Mouse (Mus musculus) liver, adult 2 months (tissue): ENCODE data around the gene Borcs5. TPM values are rescaled to one million over a fixed set of nuclear protein-coding genes. Genes with fewer than 3 reads are reported as not detected.
A peak's percentile ranks its signal among the peaks of the same experiment; 100 is the strongest.

Experiments used
- DNase-seq: peaks from one replicate; pipeline ENCODE4 v3.0.0-alpha.2; 2011; ENCODE audit warnings: low read depth, low spot score; ENCODE audit errors: extremely low read depth
- H3K27ac ChIP-seq: fragments of 200-500 bp; replicated peaks from 2 replicates; pipeline ENCODE4 v1.5.1; 2012; ENCODE audit warnings: low read depth, mild to moderate bottlenecking, control low read depth, inconsistent platforms, low read length; ENCODE audit not compliant: insufficient read depth
- H3K27me3 ChIP-seq: fragments of 200-500 bp; 2 replicates; pipeline ENCODE4 v1.6.1; 2012; ENCODE audit warnings: mild to moderate bottlenecking, moderate library complexity, low read length, inconsistent platforms; ENCODE audit not compliant: control insufficient read depth, insufficient read depth
- H3K36me3 ChIP-seq: fragments of 200-500 bp; 2 replicates; pipeline ENCODE4 v1.6.1; 2012; ENCODE audit warnings: low read length, inconsistent platforms; ENCODE audit not compliant: control insufficient read depth, insufficient read depth
- H3K4me1 ChIP-seq: fragments of 200-500 bp; 2 replicates; pipeline ENCODE4 v1.6.1; 2011; ENCODE audit warnings: low read length; ENCODE audit not compliant: control insufficient read depth, insufficient read depth
- H3K4me3 ChIP-seq: fragments of 200-500 bp; 2 replicates; pipeline ENCODE4 v1.5.1; 2011; ENCODE audit warnings: low read depth, mild to moderate bottlenecking, control low read depth, low read length, moderate library complexity; ENCODE audit not compliant: insufficient read depth
- H3K79me2 ChIP-seq: fragments of 200-500 bp; 2 replicates; pipeline ENCODE4 v1.6.1; 2012; ENCODE audit warnings: inconsistent platforms, mild to moderate bottlenecking, low read length, moderate library complexity; ENCODE audit not compliant: control insufficient read depth, insufficient read depth
- H3K9ac ChIP-seq: fragments of 200-500 bp; 2 replicates; pipeline ENCODE4 v1.6.1; 2012; ENCODE audit warnings: low read depth, mild to moderate bottlenecking, control low read depth, inconsistent platforms, low read length
- CTCF ChIP-seq: fragments of 200-500 bp; IDR thresholded peaks from 2 replicates; pipeline ENCODE4 v1.5.1; 2011; ENCODE audit warnings: low read depth, low read length, control low read depth
- POLR2A ChIP-seq: fragments of 200-500 bp; IDR thresholded peaks from 2 replicates; pipeline ENCODE4 v1.6.1; 2011; ENCODE audit warnings: low read length, control low read depth; ENCODE audit not compliant: insufficient read depth; ENCODE audit errors: extremely low read depth
- WGBS: fragments of 180-500 bp; shearing (Covaris S2); methylation state at CpG from one replicate; pipeline ENCODE4 v1.1.7; 2018; 5-methylcytosine and 5-hydroxymethylcytosine counted together
- polyA plus RNA-seq: library from polyadenylated mRNA; depleted of rRNA; stranded (reverse); fragments of >200 nt; gene quantifications from 2 replicates; pipeline ENCODE4 v1.2.3, GENCODE M21; 2012; rRNA removed
- total RNA-seq: library from RNA; depleted of rRNA; stranded (reverse); fragments of >200 nt; gene quantifications from 2 replicates; pipeline ENCODE4 v1.2.3, GENCODE M21; 2014; rRNA removed

The Borcs5 gene
- total and polyA plus RNA-seq, 2 experiments = 5.7 to 11.5 TPM

- Histone ChIP-seq H3K9ac (no peak overlapping the region), H3K4me3 (no peak overlapping the region), H3K27ac (peak overlapping the region; percentile 38; the same call in 1 of the 2 replicates), H3K36me3 (peaks cover 5% of the 10 kb centered on the region; the same call in 1 of the 2 replicates), H3K4me1 (peaks cover 7% of the 10 kb centered on the region; the same call in 1 of the 2 replicates), H3K27me3 (no peaks in the 10 kb centered on the region), H3K79me2 (peaks cover 14% of the 10 kb centered on the region)
- DNase-seq = no peak
- WGBS = 68% methylated on average over 5 of the region's 5 CpGs
- no peak for TF ChIP-seq POLR2A
- TF ChIP-seq CTCF = no peak
Observed at GRCm38 (mm10) chr6:134751883-134752647, 112.8 kb downstream of the Borcs5 start.

- Histone ChIP-seq H3K36me3 (peaks cover 6% of the 10 kb centered on the region; the same call in 1 of the 2 replicates), H3K4me1 (peaks cover 7% of the 10 kb centered on the region; the same call in 1 of the 2 replicates), H3K27ac (no peak overlapping the region), H3K79me2 (peaks cover 13% of the 10 kb centered on the region), H3K4me3 (no peak overlapping the region), H3K9ac (no peak overlapping the region), H3K27me3 (no peaks in the 10 kb centered on the region)
- TF ChIP-seq POLR2A (no peak), CTCF (no peak)
- DNase-seq = no peak
- WGBS = 79% methylated on average over 4 of the region's 4 CpGs
Observed at GRCm38 (mm10) chr6:134753412-134753811, 114.1 kb downstream of the Borcs5 start.

GRCm38 (mm10) chr6:134753858-134754257 is 114.5 kb downstream of the Borcs5 start:
- 97% methylated on average over 11 of the region's 11 CpGs for WGBS
- peaks cover 7% of the 10 kb centered on the region; the same call in 1 of the 2 replicates for H3K4me1 ChIP-seq
- H3K9ac ChIP-seq = no peak overlapping the region
- DNase-seq = no peak
- no peak overlapping the region for H3K27ac ChIP-seq
- peaks cover 12% of the 10 kb centered on the region for H3K79me2 ChIP-seq
- no peak for TF ChIP-seq POLR2A
- TF ChIP-seq CTCF = no peak
- H3K36me3 ChIP-seq = peaks cover 7% of the 10 kb centered on the region; the same call in 1 of the 2 replicates
- no peaks in the 10 kb centered on the region for H3K27me3 ChIP-seq
- no peak overlapping the region for H3K4me3 ChIP-seq

- no peak for DNase-seq
- peaks cover 3% of the 10 kb centered on the region; the same call in 1 of the 2 replicates for H3K79me2 ChIP-seq
- H3K4me3 ChIP-seq = no peak overlapping the region
- peaks cover 9% of the 10 kb centered on the region; the same call in 1 of the 2 replicates for H3K36me3 ChIP-seq
- H3K4me1 ChIP-seq = peaks cover 7% of the 10 kb centered on the region; the same call in 1 of the 2 replicates
- no peak overlapping the region for H3K27ac ChIP-seq
- no peak for TF ChIP-seq POLR2A
- no peak for TF ChIP-seq CTCF
- H3K27me3 ChIP-seq = no peaks in the 10 kb centered on the region
- 92% methylated on average over 4 of the region's 4 CpGs for WGBS
- no peak overlapping the region for H3K9ac ChIP-seq
Observed at GRCm38 (mm10) chr6:134756058-134756457, 116.7 kb downstream of the Borcs5 start.

Other genes with a start within 250 kb of the Borcs5 start
- gene Bcl2l14, start 243.2 kb upstream of the Borcs5 start, total RNA-seq = 0.37 and 0.54 TPM in 2 replicates
- 0.14 TPM in 1 of 2 replicates, not detected in the other for gene Bcl2l14, start 243.2 kb upstream of the Borcs5 start, polyA plus RNA-seq
- gene Lrp6, start 72.5 kb upstream of the Borcs5 start, total RNA-seq = 48.2 and 54.3 TPM in 2 replicates
- 15.0 and 15.1 TPM in 2 replicates for gene Lrp6, start 72.5 kb upstream of the Borcs5 start, polyA plus RNA-seq
- 1.0 TPM in 2 replicates for gene Mansc1, start 7.0 kb upstream of the Borcs5 start, total RNA-seq
- 0.70 and 0.83 TPM in 2 replicates for gene Mansc1, start 7.0 kb upstream of the Borcs5 start, polyA plus RNA-seq
- 19.7 and 21.1 TPM in 2 replicates for gene Dusp16, start 153.1 kb downstream of the Borcs5 start, total RNA-seq
- gene Dusp16, start 153.1 kb downstream of the Borcs5 start, polyA plus RNA-seq = 17.4 and 20.0 TPM in 2 replicates
- gene Crebl2, start 190.6 kb downstream of the Borcs5 start, total RNA-seq = 48.5 and 49.5 TPM in 2 replicates
- gene Crebl2, start 190.6 kb downstream of the Borcs5 start, polyA plus RNA-seq = 20.9 and 23.2 TPM in 2 replicates